Mouse (Mus musculus) myocyte (in vitro differentiated cells): ENCODE data around the gene Pramel7.

Source experiments
- E2F4 ChIP-seq: IDR thresholded peaks from one replicate; pipeline ENCODE4 v1.6.1; 2011; ENCODE audit warnings: mild to moderate bottlenecking, control low read depth, moderate library complexity; ENCODE audit not compliant: insufficient read depth
- MAX ChIP-seq: IDR thresholded peaks from one replicate; pipeline ENCODE4 v1.6.1; 2011; ENCODE audit warnings: low read depth, mild to moderate bottlenecking, control low read depth
- MYOD1 ChIP-seq, 3 experiments: IDR thresholded peaks; one replicate each; pipeline ENCODE4 v1.6.1; 2011; ENCODE audit warnings: control low read depth in 2 of 3, low read depth in 2 of 3, mild to moderate bottlenecking in 2 of 3, moderate library complexity in 1 of 3; ENCODE audit not compliant: insufficient read length in 2 of 3, control insufficient read depth in 1 of 3

DNA sequence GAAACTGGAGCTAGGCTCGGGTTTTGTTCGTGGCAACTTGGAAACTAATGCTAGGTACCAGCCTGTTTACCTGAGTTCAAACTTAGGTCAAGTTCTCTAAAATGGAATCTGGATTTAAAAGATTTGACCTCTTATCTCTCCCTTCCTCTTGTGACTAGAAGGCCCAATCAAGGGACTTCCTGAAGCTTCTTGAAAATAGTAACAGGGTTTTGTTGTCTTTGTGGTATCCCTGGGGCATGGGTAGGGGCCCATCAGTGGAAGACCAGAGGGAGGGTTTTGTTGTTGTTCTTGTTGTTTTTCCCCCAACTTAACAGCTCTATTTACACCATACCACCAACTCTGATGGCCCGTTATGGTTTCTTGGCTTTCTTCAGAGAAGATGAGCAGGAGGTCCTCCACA lies 19.7 kb upstream of the Pramel7 start:
- no peak for TF ChIP-seq MYOD1 (IDR thresholded peaks at IDR 0.05; ENCODE audit: control insufficient read depth in 1 of 3, insufficient read length in 2 of 3, low read depth in 2 of 3)
- TF ChIP-seq E2F4, result no peak
- no peak for TF ChIP-seq MAX
